ENCODE assay signal across 7 mouse cellular contexts in genomic region chr9:58310043-58310660, GRCm38 (mm10). TPM values are rescaled to one million over a fixed set of nuclear protein-coding genes. Genes with fewer than 3 reads are reported as not detected.
A peak's percentile ranks its signal among the peaks of the same experiment; 100 is the strongest.
DNase-seq lines count a peak whose midpoint lies in the region; TF ChIP-seq lines count a peak whose summit lies in the region.

No protein-coding gene starts in this region.

- no peaks in the 10 kb centered on the region for H3K4me1 ChIP-seq in lung, adult 2 months (ENCODE audit: control insufficient read depth, insufficient read depth, low read length)

- DNase-seq in adipocyte (ENCODE audit: low spot score) = peak; percentile 75
- DNase-seq in gastrocnemius, adult 18-20 months (ENCODE audit: low spot score) = peak; percentile 69
- peak; percentile 66 for DNase-seq in heart, postnatal 25 days (ENCODE audit: low spot score)
- peak; percentile 20 for DNase-seq in lung, adult 2 months
- no peak for DNase-seq in Muller cell, postnatal 12 days (ENCODE audit: inconsistent ontology term)
- no peak for DNase-seq in embryo, embryonic 11 days
- DNase-seq in cerebellum, adult 11-12 months = no peak

- TF ChIP-seq CTCF in lung, adult 2 months (IDR thresholded peaks at IDR 0.05; ENCODE audit: insufficient read depth, low read length) = no peak

- intact Hi-C loops in heart, postnatal 25 days (cut with DNase I) = loop anchor here (5.0 kb wide), 1 partner anchor 153 kb away; no protein-coding TSS in a partner anchor

- no peak for TF ChIP-seq POLR2A in lung, adult 2 months (IDR thresholded peaks at IDR 0.05; ENCODE audit: borderline replicate concordance, extremely low read depth, low read depth, low read length)

- 62% methylated on average over 14 of the region's 14 CpGs for WGBS in lung, adult 2 months

- H3K4me3 ChIP-seq in lung, adult 2 months (replicated peaks; ENCODE audit: extremely low read depth, low read depth, low read length) = peak overlapping the region; percentile 26

RNA-seq across cellular contexts. Expression of gene Loxl1, which starts 2.8 kb away (rescaled TPM):
- total RNA-seq in gastrocnemius, adult 18-20 months (2021) = 10 to 100 TPM; 12.3 to 14.1 TPM
- 10 to 100 TPM; 36.6 to 36.7 TPM for total RNA-seq in heart, postnatal 25 days (2021)
- polyA plus RNA-seq in lung, adult 2 months (2012; rRNA removed) = 231 and 235 TPM in 2 replicates

RNA-seq across cellular contexts. Expression of gene Stoml1, which starts 57.2 kb away (rescaled TPM):
- total RNA-seq in gastrocnemius, adult 18-20 months (2021) = 1 to 10 TPM; 6.8 to 7.3 TPM
- total RNA-seq in heart, postnatal 25 days (2021) = 10 to 100 TPM; 10.3 to 13.5 TPM
- polyA plus RNA-seq in lung, adult 2 months (2012; rRNA removed) = 38.8 and 52.2 TPM in 2 replicates

Comparison
In these comparisons a context has a peak if more than half of its experiments do, and no peak if none do; other contexts are left out.
1. DNase-seq: peak in adipocyte (single experiment), gastrocnemius, adult 18-20 months (single experiment), heart, postnatal 25 days (single experiment) and lung, adult 2 months (single experiment); none in Muller cell, postnatal 12 days (single experiment), embryo, embryonic 11 days (single experiment) and cerebellum, adult 11-12 months (single experiment).